Mouse (Mus musculus): ENCODE measurements around the gene Cpd.
A peak's percentile ranks its signal among the peaks of the same experiment; 100 is the strongest.

The Cpd gene

GRCm38 (mm10) chr11:76846878-76847222 lies at the start of gene Cpd:
Cpd (minus strand) TSS chr11:76847018.
- peak; percentile 97 for DNase-seq (ENCODE audit: low spot score)

- DNase-seq (ENCODE audit: low spot score): no peak
These were observed 49.5 kb upstream of the Cpd start for GRCm38 (mm10) chr11:76896360-76896759.

GRCm38 (mm10) chr11:76894240-76894639 lies 47.4 kb upstream of the Cpd start:
- peak; percentile 60 for DNase-seq (ENCODE audit: low spot score)

GRCm38 (mm10) chr11:76893570-76893969 lies 46.8 kb upstream of the Cpd start:
- peak; percentile 42 for DNase-seq (ENCODE audit: low spot score)

- no peak for DNase-seq (ENCODE audit: low spot score)
These were observed 46.2 kb upstream of the Cpd start for GRCm38 (mm10) chr11:76892972-76893371.

GRCm38 (mm10) chr11:76891738-76892349 lies 45.0 kb upstream of the Cpd start:
- DNase-seq (ENCODE audit: low spot score): no peak

GRCm38 (mm10) chr11:76891171-76891570 lies 44.4 kb upstream of the Cpd start:
- DNase-seq (ENCODE audit: low spot score): no peak

- peak; percentile 41 for DNase-seq (ENCODE audit: low spot score)
These were observed 42.7 kb upstream of the Cpd start for GRCm38 (mm10) chr11:76889339-76890164.

- DNase-seq (ENCODE audit: low spot score): peak; percentile 62
These were observed 37.6 kb upstream of the Cpd start for GRCm38 (mm10) chr11:76884451-76884850.

- DNase-seq (ENCODE audit: low spot score): no peak
These were observed 33.0 kb upstream of the Cpd start for GRCm38 (mm10) chr11:76879816-76880215.

- DNase-seq (ENCODE audit: low spot score): no peak
These were observed 27.9 kb upstream of the Cpd start for GRCm38 (mm10) chr11:76874766-76875165.

- DNase-seq (ENCODE audit: low spot score): no peak
These were observed 27.0 kb upstream of the Cpd start for GRCm38 (mm10) chr11:76873865-76874264.

GRCm38 (mm10) chr11:76872556-76873234 lies 25.9 kb upstream of the Cpd start:
- no peak for DNase-seq (ENCODE audit: low spot score)

- DNase-seq (ENCODE audit: low spot score): no peak
These were observed 14.4 kb upstream of the Cpd start for GRCm38 (mm10) chr11:76861185-76861584.

- no peak for DNase-seq (ENCODE audit: low spot score)
These were observed 12.4 kb upstream of the Cpd start for GRCm38 (mm10) chr11:76859261-76859660.

- DNase-seq (ENCODE audit: low spot score): no peak
These were observed 12.0 kb upstream of the Cpd start for GRCm38 (mm10) chr11:76858781-76859180.

- DNase-seq (ENCODE audit: low spot score): no peak
These were observed 10.3 kb upstream of the Cpd start for GRCm38 (mm10) chr11:76857111-76857510.

GRCm38 (mm10) chr11:76856601-76857000 lies 9.8 kb upstream of the Cpd start:
- DNase-seq (ENCODE audit: low spot score): peak; percentile 20

- peak; percentile 81 for DNase-seq (ENCODE audit: low spot score)
These were observed 7.9 kb upstream of the Cpd start for GRCm38 (mm10) chr11:76854475-76855341.

- DNase-seq (ENCODE audit: low spot score): no peak
These were observed 4.7 kb upstream of the Cpd start for GRCm38 (mm10) chr11:76851512-76851911.

GRCm38 (mm10) chr11:76849596-76849995 lies 2.8 kb upstream of the Cpd start:
- no peak for DNase-seq (ENCODE audit: low spot score)

GRCm38 (mm10) chr11:76848081-76848480 lies 1.3 kb upstream of the Cpd start:
- DNase-seq (ENCODE audit: low spot score): no peak

All from yolk sac, embryonic 10.5 days (tissue).